Mouse (Mus musculus): ENCODE measurements around the gene St6galnac5. TPM values are rescaled to one million over a fixed set of nuclear protein-coding genes. Genes with fewer than 3 reads are reported as not detected.

The St6galnac5 gene
- polyA plus RNA-seq, 1 experiment = not detected

DNA sequence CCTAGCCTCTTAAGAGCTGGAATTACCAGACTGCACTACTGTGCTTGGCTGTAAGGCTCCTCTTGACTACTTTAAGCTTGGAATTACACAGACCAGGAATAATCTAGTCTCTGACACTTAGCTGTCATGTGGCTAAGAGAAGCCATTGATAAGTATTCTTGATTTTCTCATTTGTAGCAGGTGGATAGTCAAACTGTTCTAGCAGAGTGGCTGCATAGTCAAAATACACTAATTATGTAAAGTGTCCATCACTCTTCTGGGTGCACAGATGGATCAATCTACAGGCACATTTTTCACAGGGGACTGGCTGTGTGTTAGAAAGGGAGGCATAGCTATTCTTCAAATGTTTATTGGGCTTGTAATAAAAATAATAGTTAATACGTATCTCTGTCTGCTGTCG, 8.7 kb upstream of the St6galnac5 start:
- no peak overlapping the region for H3K4me3 ChIP-seq (ENCODE audit: insufficient read depth, low read depth, low read length)
- no peaks in the 10 kb centered on the region; the same call in 1 of the 2 replicates for H3K4me1 ChIP-seq (ENCODE audit: control insufficient read depth, insufficient read depth, low read length)
- H3K27ac ChIP-seq (ENCODE audit: insufficient read depth, low read depth, low read length) = no peak overlapping the region
- WGBS = 96% methylated on average over 2 of the region's 2 CpGs
- TF ChIP-seq POLR2A (IDR thresholded peaks at IDR 0.05; ENCODE audit: insufficient read depth, low read depth, low read length) (no peak), CTCF (IDR thresholded peaks at IDR 0.05; ENCODE audit: insufficient read depth, low read depth, low read length) (no peak)

DNA sequence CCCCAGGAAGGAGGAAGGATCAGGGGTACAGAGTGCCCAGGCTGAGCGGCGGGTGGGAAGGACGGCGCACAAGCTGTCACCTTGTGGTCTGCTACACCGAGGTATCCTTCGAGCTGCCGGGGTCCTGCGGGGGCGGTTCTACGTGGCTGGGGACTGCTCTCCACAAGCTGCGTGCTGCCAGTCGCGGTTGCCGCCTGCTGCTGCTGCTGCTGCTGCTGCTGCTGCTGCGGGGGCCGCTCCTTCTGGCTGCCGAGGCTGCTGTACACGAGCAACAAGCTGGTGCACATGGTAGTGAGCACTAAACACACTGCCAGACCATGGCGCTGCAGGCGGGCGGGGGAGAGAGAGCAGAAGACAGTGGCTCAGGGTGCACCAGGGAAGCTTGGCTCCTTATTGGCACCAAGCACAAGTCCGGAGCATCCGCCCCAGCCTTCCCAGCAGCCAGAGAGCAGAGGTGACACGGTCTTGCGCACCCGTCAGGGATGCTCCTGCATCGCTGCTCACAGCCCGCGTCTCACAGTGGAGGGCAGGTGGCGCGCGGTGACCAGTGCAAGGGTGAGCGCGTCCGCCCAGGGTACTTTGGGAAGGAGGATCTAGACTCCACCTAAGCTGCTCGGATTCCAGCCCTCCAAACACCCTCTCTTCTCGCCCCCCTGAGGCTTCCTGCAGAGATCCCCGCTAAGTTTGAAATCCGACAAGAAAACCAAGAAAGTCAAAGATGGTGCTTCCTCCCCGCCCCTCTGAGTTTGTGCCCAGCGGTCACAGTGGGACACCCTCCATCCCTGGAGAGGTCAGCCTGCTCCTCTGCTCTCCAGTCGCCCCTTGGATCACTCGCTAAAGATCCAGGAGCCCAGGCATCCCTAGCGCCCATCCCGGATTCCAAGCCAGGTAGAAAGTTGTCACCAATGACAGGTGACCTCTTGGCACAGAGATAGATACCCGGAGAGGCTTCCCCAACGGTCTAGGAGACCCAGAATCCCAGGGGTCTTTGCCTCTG, 770 bp downstream of the St6galnac5 start:
- TF ChIP-seq CTCF (IDR thresholded peaks at IDR 0.05; ENCODE audit: insufficient read depth, low read depth, low read length) (no peak), POLR2A (IDR thresholded peaks at IDR 0.05; ENCODE audit: insufficient read depth, low read depth, low read length) (no peak)
- 0 out of 2 replicates have a peak overlapping the region, but pooled peaks have one; percentile 1 for H3K27ac ChIP-seq (ENCODE audit: insufficient read depth, low read depth, low read length)
- peak overlapping the region; percentile 55 for H3K4me3 ChIP-seq (ENCODE audit: insufficient read depth, low read depth, low read length)
- peaks cover 5% of the 10 kb centered on the region; the same call in 1 of the 2 replicates for H3K4me1 ChIP-seq (ENCODE audit: control insufficient read depth, insufficient read depth, low read length)
- WGBS = 1% methylated on average over 47 of the region's 47 CpGs

DNA sequence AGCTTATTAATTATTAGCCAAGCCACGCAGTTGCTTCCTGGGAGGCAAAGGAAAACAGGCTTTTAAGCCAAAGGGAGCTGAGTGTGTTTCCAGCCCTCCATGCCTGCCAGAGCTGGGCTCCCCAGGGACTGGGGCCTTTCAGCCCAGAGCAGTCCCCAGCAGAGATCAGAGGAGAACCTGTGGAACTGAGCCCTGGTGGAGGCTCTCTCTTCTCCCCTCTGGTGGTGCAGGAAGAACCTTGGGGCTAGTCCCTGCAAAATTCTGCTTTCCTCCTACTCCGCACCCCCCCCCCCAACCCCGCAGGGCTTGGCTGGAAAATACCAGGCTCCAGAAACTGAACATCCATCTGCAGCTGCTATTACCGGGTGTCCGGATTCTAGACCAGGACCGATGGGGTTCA, 1.6 kb downstream of the St6galnac5 start:
- 13% methylated on average over 6 of the region's 6 CpGs for WGBS
- H3K27ac ChIP-seq (ENCODE audit: insufficient read depth, low read depth, low read length) = no peak overlapping the region
- H3K4me1 ChIP-seq (ENCODE audit: control insufficient read depth, insufficient read depth, low read length) = peaks cover 5% of the 10 kb centered on the region; the same call in 1 of the 2 replicates
- TF ChIP-seq POLR2A (IDR thresholded peaks at IDR 0.05; ENCODE audit: insufficient read depth, low read depth, low read length) = no peak
- TF ChIP-seq CTCF (IDR thresholded peaks at IDR 0.05; ENCODE audit: insufficient read depth, low read depth, low read length) = 0 out of 2 replicates have a peak, but pooled peaks have one; percentile 19
- H3K4me3 ChIP-seq (ENCODE audit: insufficient read depth, low read depth, low read length) = peak overlapping the region; percentile 55

DNA sequence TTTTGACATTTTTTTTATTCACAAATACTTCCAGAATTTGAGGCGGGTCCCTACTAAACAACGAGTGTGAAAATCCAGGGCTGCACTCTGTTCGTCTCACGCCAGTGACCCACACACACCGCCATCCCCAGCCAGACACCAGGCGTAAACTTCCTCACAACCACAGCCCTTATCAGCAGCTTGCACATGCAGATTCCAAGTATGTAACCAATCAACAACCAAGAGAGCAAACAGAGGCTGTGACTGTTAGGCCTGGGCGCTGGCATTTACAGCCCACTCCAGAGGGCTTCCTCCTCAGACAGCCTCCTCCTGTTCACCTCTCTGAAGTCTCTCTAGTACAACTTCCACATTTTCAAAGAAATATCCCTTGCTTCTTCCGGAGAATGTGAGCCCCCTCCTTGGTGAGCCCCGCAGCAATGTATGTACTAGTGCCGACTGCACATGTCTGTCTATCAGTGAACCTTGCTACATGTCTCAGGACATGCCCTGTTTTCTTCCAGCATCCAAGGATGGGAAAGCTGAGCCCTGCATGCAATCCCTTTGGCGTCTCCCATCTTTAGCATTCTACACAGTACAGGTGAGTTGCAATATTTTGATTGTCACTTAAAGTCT, 2.5 kb downstream of the St6galnac5 start:
- no peak for TF ChIP-seq CTCF (IDR thresholded peaks at IDR 0.05; ENCODE audit: insufficient read depth, low read depth, low read length)
- TF ChIP-seq POLR2A (IDR thresholded peaks at IDR 0.05; ENCODE audit: insufficient read depth, low read depth, low read length) = no peak
- H3K27ac ChIP-seq (ENCODE audit: insufficient read depth, low read depth, low read length) = no peak overlapping the region
- H3K4me3 ChIP-seq (ENCODE audit: insufficient read depth, low read depth, low read length) = peak overlapping the region; percentile 5; the same call in 1 of the 2 replicates
- WGBS = 85% methylated on average over 11 of the region's 11 CpGs
- peaks cover 5% of the 10 kb centered on the region; the same call in 1 of the 2 replicates for H3K4me1 ChIP-seq (ENCODE audit: control insufficient read depth, insufficient read depth, low read length)

DNA sequence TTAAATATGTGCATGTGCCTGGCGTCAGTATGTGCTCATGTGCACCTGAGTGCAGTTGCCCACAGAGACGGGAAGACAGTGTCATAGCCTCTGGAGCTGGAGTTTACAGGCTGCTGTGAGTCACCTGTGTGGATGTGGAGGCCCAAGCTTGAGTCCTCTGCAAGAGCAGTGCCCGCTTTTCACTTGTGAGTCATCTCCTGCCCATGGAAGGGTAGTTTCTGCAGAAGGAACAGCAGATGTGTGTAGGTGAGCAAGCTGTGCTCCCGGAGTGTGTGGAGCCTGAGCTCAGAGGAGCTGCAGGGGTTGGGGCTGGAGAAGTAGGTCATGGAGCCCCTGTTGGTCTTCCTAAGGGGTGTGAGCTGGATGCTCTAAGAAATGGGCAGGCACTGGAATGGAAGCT, 10.7 kb downstream of the St6galnac5 start:
- H3K4me1 ChIP-seq (ENCODE audit: control insufficient read depth, insufficient read depth, low read length) = peaks cover 4% of the 10 kb centered on the region
- TF ChIP-seq CTCF (IDR thresholded peaks at IDR 0.05; ENCODE audit: insufficient read depth, low read depth, low read length) = no peak
- no peak for TF ChIP-seq POLR2A (IDR thresholded peaks at IDR 0.05; ENCODE audit: insufficient read depth, low read depth, low read length)
- 56% methylated on average over 4 of the region's 4 CpGs for WGBS
- no peak overlapping the region for H3K4me3 ChIP-seq (ENCODE audit: insufficient read depth, low read depth, low read length)
- no peak overlapping the region for H3K27ac ChIP-seq (ENCODE audit: insufficient read depth, low read depth, low read length)

DNA sequence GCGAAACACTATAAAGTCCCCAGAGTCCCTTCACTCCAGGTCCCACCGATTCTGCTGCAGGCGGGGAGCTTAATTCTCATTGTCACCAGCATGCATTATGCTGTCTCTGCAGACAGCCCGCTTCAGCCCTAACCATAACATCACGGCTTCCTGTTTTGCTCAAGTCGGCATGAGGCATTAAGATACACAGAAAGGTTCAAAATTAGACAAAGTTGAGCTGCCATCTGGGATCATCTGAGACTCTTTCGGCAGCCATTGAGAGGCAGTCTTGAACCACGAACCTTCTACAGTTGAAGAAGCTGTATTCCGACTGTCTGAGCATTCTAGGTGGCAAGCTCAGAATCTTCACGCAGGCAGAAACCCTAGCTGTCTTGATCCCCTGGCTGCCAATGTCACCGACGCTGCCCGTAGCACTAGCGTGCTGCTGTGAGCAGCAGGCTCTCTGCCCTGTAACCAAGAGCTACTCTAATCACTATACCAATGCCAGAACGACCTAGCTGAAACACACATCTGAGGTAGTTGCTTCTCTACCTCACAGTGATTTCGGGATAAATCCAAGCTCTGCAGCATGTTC, 12.2 kb downstream of the St6galnac5 start:
- H3K4me1 ChIP-seq (ENCODE audit: control insufficient read depth, insufficient read depth, low read length) = peaks cover 4% of the 10 kb centered on the region
- no peak overlapping the region for H3K27ac ChIP-seq (ENCODE audit: insufficient read depth, low read depth, low read length)
- H3K4me3 ChIP-seq (ENCODE audit: insufficient read depth, low read depth, low read length) = no peak overlapping the region
- TF ChIP-seq POLR2A (IDR thresholded peaks at IDR 0.05; ENCODE audit: insufficient read depth, low read depth, low read length) = no peak
- TF ChIP-seq CTCF (IDR thresholded peaks at IDR 0.05; ENCODE audit: insufficient read depth, low read depth, low read length) = no peak
- 67% methylated on average over 16 of the region's 16 CpGs for WGBS

DNA sequence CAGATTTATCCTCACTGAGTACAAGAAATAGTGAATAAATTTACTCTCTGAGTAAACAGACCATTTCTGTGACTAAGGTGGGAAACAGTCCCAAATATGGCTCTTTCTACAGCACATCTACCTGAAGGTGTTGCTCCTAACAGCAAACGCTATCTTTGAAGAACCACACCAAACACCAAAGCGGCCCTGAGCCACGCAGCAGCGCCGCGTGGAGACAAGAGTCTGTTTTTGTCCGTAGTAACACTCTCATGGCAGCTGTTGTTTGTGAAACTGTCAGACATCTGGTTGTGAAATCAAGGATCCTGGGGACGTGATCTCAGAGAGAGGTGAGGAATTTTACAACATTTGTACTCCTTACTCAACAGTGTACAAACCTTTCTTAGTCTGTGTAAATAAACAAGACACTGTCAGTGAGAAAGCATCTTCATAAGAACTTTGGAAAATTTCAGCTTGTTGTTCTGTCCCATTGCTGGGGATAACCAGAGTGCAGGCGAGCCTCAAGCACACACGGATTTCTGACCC, 20.1 kb downstream of the St6galnac5 start:
- WGBS = 83% methylated on average over 10 of the region's 10 CpGs
- Histone ChIP-seq H3K4me3 (ENCODE audit: insufficient read depth, low read depth, low read length) (no peak overlapping the region), H3K27ac (ENCODE audit: insufficient read depth, low read depth, low read length) (no peak overlapping the region), H3K4me1 (ENCODE audit: control insufficient read depth, insufficient read depth, low read length) (no peaks in the 10 kb centered on the region)
- TF ChIP-seq CTCF (IDR thresholded peaks at IDR 0.05; ENCODE audit: insufficient read depth, low read depth, low read length) = no peak
- no peak for TF ChIP-seq POLR2A (IDR thresholded peaks at IDR 0.05; ENCODE audit: insufficient read depth, low read depth, low read length)

DNA sequence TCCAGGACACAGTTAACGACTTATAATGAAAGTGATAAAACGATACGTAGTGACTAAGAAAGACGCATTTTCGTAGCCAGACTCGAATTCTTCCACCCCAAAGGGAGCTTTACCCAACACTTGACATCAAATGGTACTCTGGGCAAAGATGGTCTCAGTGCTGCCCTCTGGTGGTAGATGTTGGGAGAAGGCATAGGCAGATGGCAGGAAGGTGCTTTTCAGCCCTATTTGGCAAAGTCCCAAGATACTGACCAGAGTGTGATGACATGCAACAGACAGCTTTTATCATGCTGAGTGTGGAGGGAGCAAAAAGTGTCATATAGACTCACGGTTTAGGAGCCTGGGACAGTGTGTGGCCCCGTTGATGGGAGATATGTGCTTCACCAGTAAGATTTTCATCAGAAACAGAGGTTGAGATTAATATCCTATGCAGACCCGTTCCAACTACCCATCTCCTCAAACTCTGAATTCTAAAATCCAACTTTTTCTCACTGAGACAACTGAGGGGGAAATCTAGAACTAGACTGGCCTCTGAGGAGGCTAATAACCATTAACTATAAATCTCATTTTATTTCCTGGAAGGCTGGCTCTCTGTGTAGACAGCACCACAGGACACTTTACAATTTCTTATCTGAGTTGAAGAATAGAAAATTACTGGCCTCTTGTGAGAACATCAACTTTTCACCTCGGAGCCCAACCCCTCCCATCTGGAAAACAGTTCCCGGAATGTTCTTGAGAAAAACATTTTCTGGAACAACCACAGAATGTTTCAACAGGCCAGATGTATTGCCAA, 23.5 kb downstream of the St6galnac5 start:
- H3K4me3 ChIP-seq (ENCODE audit: insufficient read depth, low read depth, low read length) = no peak overlapping the region
- H3K4me1 ChIP-seq (ENCODE audit: control insufficient read depth, insufficient read depth, low read length) = no peaks in the 10 kb centered on the region; the same call in 1 of the 2 replicates
- H3K27ac ChIP-seq (ENCODE audit: insufficient read depth, low read depth, low read length) = no peak overlapping the region
- TF ChIP-seq POLR2A (IDR thresholded peaks at IDR 0.05; ENCODE audit: insufficient read depth, low read depth, low read length) = no peak
- peak; percentile 26; the same call in 1 of the 2 replicates for TF ChIP-seq CTCF (IDR thresholded peaks at IDR 0.05; ENCODE audit: insufficient read depth, low read depth, low read length)
- 73% methylated on average over 11 of the region's 11 CpGs for WGBS
